Mouse (Mus musculus) limb, embryonic 14.5 days (tissue): ENCODE measurements at regions not wholly inside any gene's neighbourhood (a gene's known extent, or its start where the extent isn't known, plus 50 kb on each side); places are given as distances from the start of the nearest gene placed in this dataset.

Experiments used
- ATAC-seq: fragments of 200-750 bp; cut with Nextera tagmentation; 2 replicates; pipeline ENCODE4 v1.8.0; 2017; ENCODE audit warnings: low read depth, moderate number of reproducible peaks, moderate TSS enrichment; ENCODE audit not compliant: low FRiP score
- DNase-seq: peaks from one replicate; pipeline ENCODE4 v3.0.0-alpha.2; 2015; ENCODE audit warnings: low spot score
- H3K27ac ChIP-seq: fragments of 300-500 bp; sonication (generic); replicated peaks from 2 replicates; pipeline ENCODE4 v1.5.1; 2014; ENCODE audit warnings: low read depth, mild to moderate bottlenecking, low read length, moderate library complexity, mixed read lengths
- H3K27me3 ChIP-seq: fragments of 300-500 bp; sonication (generic); 2 replicates; pipeline ENCODE4 v1.6.1; 2014; ENCODE audit warnings: low read length, mixed read lengths; ENCODE audit not compliant: control insufficient read depth, insufficient read depth
- H3K36me3 ChIP-seq: fragments of 300-500 bp; sonication (generic); 2 replicates; pipeline ENCODE4 v1.6.1; 2014; ENCODE audit warnings: mild to moderate bottlenecking, low read length, moderate library complexity, mixed read lengths; ENCODE audit not compliant: control insufficient read depth, insufficient read depth
- H3K4me1 ChIP-seq: fragments of 300-500 bp; sonication (generic); 2 replicates; pipeline ENCODE4 v1.6.1; 2014; ENCODE audit warnings: antibody characterized with exemption, low read length, mixed read lengths; ENCODE audit not compliant: control insufficient read depth, insufficient read depth
- H3K4me2 ChIP-seq: fragments of 300-500 bp; sonication (generic); replicated peaks from 2 replicates; pipeline ENCODE4 v1.6.1; 2014; ENCODE audit warnings: low read depth, mild to moderate bottlenecking, low read length, moderate library complexity; ENCODE audit not compliant: severe bottlenecking
- H3K4me3 ChIP-seq: fragments of 300-500 bp; sonication (generic); replicated peaks from 2 replicates; pipeline ENCODE4 v1.5.1; 2014; ENCODE audit warnings: low read length
- H3K9ac ChIP-seq: fragments of 300-500 bp; sonication (generic); 2 replicates; pipeline ENCODE4 v1.6.1; 2014; ENCODE audit warnings: mild to moderate bottlenecking, low read depth, low read length, moderate library complexity; ENCODE audit not compliant: severe bottlenecking
- H3K9me3 ChIP-seq: fragments of 300-500 bp; sonication (generic); 2 replicates; pipeline ENCODE4 v1.6.1; 2016; ENCODE audit warnings: low read length; ENCODE audit not compliant: control insufficient read depth
- POLR2A ChIP-seq: fragments of 200-500 bp; IDR thresholded peaks from 2 replicates; pipeline ENCODE4 v1.8.0; 2012; ENCODE audit warnings: inconsistent platforms, mild to moderate bottlenecking, moderate library complexity, borderline replicate concordance; ENCODE audit not compliant: insufficient read depth, insufficient read length; ENCODE audit errors: extremely low read depth
- WGBS: fragments of 180-500 bp; shearing (Covaris S2); extraction: QIAGEN DNeasy Blood & Tissue Kit; methylation state at CpG from one replicate; pipeline ENCODE4 v1.1.7; 2014; 5-methylcytosine and 5-hydroxymethylcytosine counted together

- no peaks in the 10 kb centered on the region for H3K27me3 ChIP-seq
- TF ChIP-seq POLR2A, result no peak
- 85% methylated on average over 2 of the region's 2 CpGs for WGBS
- no peak for DNase-seq
- H3K27ac ChIP-seq, result no peak overlapping the region
- H3K4me1 ChIP-seq, result no peaks in the 10 kb centered on the region
- H3K4me2 ChIP-seq, result no peak overlapping the region
- no peak overlapping the region for H3K4me3 ChIP-seq
- H3K9ac ChIP-seq, result no peak overlapping the region
- H3K9me3 ChIP-seq, result no peaks in the 10 kb centered on the region
- ATAC-seq, result no peak
- no peaks in the 10 kb centered on the region for H3K36me3 ChIP-seq
Measured at GRCm38 (mm10) chr3:123848663-123849062, 158.0 kb upstream of the Ndst3 start.

- no peak overlapping the region for H3K4me3 ChIP-seq
- H3K4me1 ChIP-seq, result no peaks in the 10 kb centered on the region
- no peaks in the 10 kb centered on the region for H3K36me3 ChIP-seq
- DNase-seq (no peak), ATAC-seq (no peak)
- H3K9ac ChIP-seq, result no peak overlapping the region
- 83% methylated on average over 3 of the region's 3 CpGs for WGBS
- H3K9me3 ChIP-seq, result no peaks in the 10 kb centered on the region
- H3K27ac ChIP-seq, result no peak overlapping the region
- no peak overlapping the region for H3K4me2 ChIP-seq
- no peaks in the 10 kb centered on the region for H3K27me3 ChIP-seq
- no peak for TF ChIP-seq POLR2A
Measured at GRCm38 (mm10) chr3:123852889-123853288, 162.2 kb upstream of the Ndst3 start.

- H3K27me3 ChIP-seq, result no peaks in the 10 kb centered on the region
- no peaks in the 10 kb centered on the region for H3K4me1 ChIP-seq
- no peak overlapping the region for H3K4me3 ChIP-seq
- H3K4me2 ChIP-seq, result no peak overlapping the region
- no peaks in the 10 kb centered on the region for H3K9me3 ChIP-seq
- 92% methylated on average over 2 of the region's 2 CpGs for WGBS
- no peak for TF ChIP-seq POLR2A
- no peak overlapping the region for H3K27ac ChIP-seq
- no peak for ATAC-seq
- no peaks in the 10 kb centered on the region for H3K36me3 ChIP-seq
- no peak for DNase-seq
- no peak overlapping the region for H3K9ac ChIP-seq
Measured at GRCm38 (mm10) chr3:123873709-123874108, 183.1 kb upstream of the Ndst3 start.

GRCm38 (mm10) chr3:123893691-123894090, 203.0 kb upstream of the Ndst3 start:
- Histone ChIP-seq H3K27ac (no peak overlapping the region), H3K4me1 (no peaks in the 10 kb centered on the region), H3K36me3 (no peaks in the 10 kb centered on the region), H3K4me3 (no peak overlapping the region), H3K27me3 (no peaks in the 10 kb centered on the region), H3K9ac (no peak overlapping the region; the same call in 1 of the 2 replicates), H3K9me3 (no peaks in the 10 kb centered on the region), H3K4me2 (no peak overlapping the region)
- no peak for TF ChIP-seq POLR2A
- ATAC-seq (no peak), DNase-seq (no peak)
- 28% methylated on average over 3 of the region's 3 CpGs for WGBS

- Histone ChIP-seq H3K4me1 (no peaks in the 10 kb centered on the region), H3K9me3 (no peaks in the 10 kb centered on the region), H3K4me3 (no peak overlapping the region), H3K4me2 (no peak overlapping the region), H3K36me3 (no peaks in the 10 kb centered on the region), H3K27ac (no peak overlapping the region), H3K27me3 (no peaks in the 10 kb centered on the region), H3K9ac (no peak overlapping the region)
- no peak for TF ChIP-seq POLR2A
- 23% methylated on average over 9 of the region's 9 CpGs for WGBS
- no peak for ATAC-seq
- DNase-seq, result no peak
Measured at GRCm38 (mm10) chr3:123905928-123906721, 215.5 kb upstream of the Ndst3 start.
